Mouse (Mus musculus): ENCODE results near the gene Zfp882.

DNA sequence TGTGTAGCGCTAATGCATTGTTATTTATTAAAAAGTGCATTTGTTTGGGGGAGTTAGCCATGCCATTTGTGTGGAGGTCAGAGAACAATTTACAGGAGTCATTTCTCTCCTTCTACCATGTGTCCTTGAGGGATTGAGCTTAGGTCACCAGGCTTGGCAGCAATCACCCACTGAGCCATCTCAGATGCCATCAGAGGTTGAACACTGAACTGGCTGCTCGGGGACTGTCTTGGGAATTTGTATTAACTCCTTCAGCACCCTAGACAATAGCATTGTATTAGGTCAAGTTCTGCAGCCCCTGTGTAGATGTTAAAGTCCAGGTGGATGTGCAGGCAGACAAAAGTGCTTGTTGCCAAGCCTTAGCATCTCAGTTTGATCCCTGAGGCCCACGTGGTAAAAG, 55.6 kb downstream of the Zfp882 start:
- TF ChIP-seq POLR2A (IDR thresholded peaks at IDR 0.05; ENCODE audit: low read depth, low read length) (no peak), CTCF (IDR thresholded peaks at IDR 0.05; ENCODE audit: extremely low read depth, insufficient read depth, insufficient read length, insufficient replicate concordance) (no peak)
